Mouse (Mus musculus): Measurements from ENCODE around the gene Slc28a2.
A peak's percentile ranks its signal among the peaks of the same experiment; 100 is the strongest.
"Not testable (repeated sequence)": the region's sequence is repeated elsewhere in the genome, so short reads cannot be mapped to it uniquely, and the experiment has no call there.

The Slc28a2 gene

GRCm38 (mm10) chr2:122467351-122468013, 41.2 kb downstream of the Slc28a2 start:
- peak; percentile 64 for DNase-seq (ENCODE audit: low spot score)

GRCm38 (mm10) chr2:122469221-122469620, 42.9 kb downstream of the Slc28a2 start:
- DNase-seq (ENCODE audit: low spot score): no peak

GRCm38 (mm10) chr2:122476585-122476984, 50.3 kb downstream of the Slc28a2 start:
- no peak for DNase-seq (ENCODE audit: low spot score)

- DNase-seq (ENCODE audit: low spot score): not testable (repeated sequence)
Observed at GRCm38 (mm10) chr2:122483787-122484186, 57.5 kb downstream of the Slc28a2 start.

GRCm38 (mm10) chr2:122484641-122485040, 58.4 kb downstream of the Slc28a2 start, which contains the start of gene Gm14085:
Gene Gm14085, plus strand, starts transcription at chr2:122484941.
- DNase-seq (ENCODE audit: low spot score): no peak

GRCm38 (mm10) chr2:122485654-122486053, 59.4 kb downstream of the Slc28a2 start:
- DNase-seq (ENCODE audit: low spot score): not testable (repeated sequence)

GRCm38 (mm10) chr2:122486122-122486521, 59.8 kb downstream of the Slc28a2 start:
- not testable (repeated sequence) for DNase-seq (ENCODE audit: low spot score)

- no peak for DNase-seq (ENCODE audit: low spot score)
Observed at GRCm38 (mm10) chr2:122486674-122487073, 60.4 kb downstream of the Slc28a2 start.

All from urinary bladder, postnatal 10 days (tissue).